Mouse (Mus musculus) spleen, adult 2 months (tissue): ENCODE data around the gene Nxf1.

Experiments used
- CTCF ChIP-seq: fragments of 200-500 bp; IDR thresholded peaks from 2 replicates; pipeline ENCODE4 v1.5.1; 2011; ENCODE audit warnings: mild to moderate bottlenecking, inconsistent platforms; ENCODE audit not compliant: insufficient read depth, insufficient read length, insufficient replicate concordance; ENCODE audit errors: extremely low read depth
- POLR2A ChIP-seq: fragments of 200-500 bp; IDR thresholded peaks from 2 replicates; pipeline ENCODE4 v1.6.1; 2011; ENCODE audit warnings: low read depth, low read length, inconsistent platforms

DNA sequence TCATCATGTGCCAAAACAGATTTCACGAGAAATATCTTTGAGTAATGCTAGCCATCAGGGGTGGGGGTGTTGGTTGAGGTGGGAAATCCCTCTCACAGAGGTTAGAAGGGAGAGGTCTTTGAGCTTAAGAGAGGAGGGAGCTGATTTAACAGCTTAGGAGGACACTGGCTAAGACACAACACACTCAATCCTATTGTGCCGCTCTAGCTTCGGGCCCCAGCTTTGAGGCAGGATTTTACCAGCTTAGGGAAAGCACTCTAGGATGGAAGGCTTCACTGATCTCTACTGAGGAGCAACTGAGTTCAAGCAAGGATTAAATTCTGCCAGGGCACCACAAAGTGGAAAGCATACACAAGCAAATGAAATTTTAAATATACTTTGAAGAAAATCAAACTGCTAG lies 60.1 kb downstream of the Nxf1 start:
- TF ChIP-seq CTCF, result no peak
- TF ChIP-seq POLR2A, result no peak
